Mouse (Mus musculus) heart, embryonic 15.5 days (tissue): ENCODE measurements around the gene Brwd1. TPM values are rescaled to one million over a fixed set of nuclear protein-coding genes. Genes with fewer than 3 reads are reported as not detected.
"Not testable (repeated sequence)": the region's sequence is repeated elsewhere in the genome, so short reads cannot be mapped to it uniquely, and the experiment has no call there.

Experiments used
- ATAC-seq: fragments of 200-750 bp; cut with Nextera tagmentation; replicated peaks from 2 replicates; pipeline ENCODE4 v1.8.0; 2017; ENCODE audit warnings: low read depth, moderate TSS enrichment; ENCODE audit not compliant: insufficient number of reproducible peaks, insufficient read depth, low FRiP score
- H3K27ac ChIP-seq: fragments of 300-500 bp; sonication (generic); 2 replicates; pipeline ENCODE4 v1.5.1; 2015; ENCODE audit warnings: mild to moderate bottlenecking, inconsistent platforms
- H3K27me3 ChIP-seq: fragments of 300-500 bp; sonication (generic); 2 replicates; pipeline ENCODE4 v1.6.1; 2015; ENCODE audit warnings: inconsistent platforms
- H3K36me3 ChIP-seq: fragments of 300-500 bp; sonication (generic); 2 replicates; pipeline ENCODE4 v1.6.1; 2015; ENCODE audit warnings: mild to moderate bottlenecking, inconsistent platforms
- H3K4me1 ChIP-seq: fragments of 300-500 bp; sonication (generic); replicated peaks from 2 replicates; pipeline ENCODE4 v1.6.1; 2015; ENCODE audit warnings: inconsistent platforms
- H3K4me2 ChIP-seq: fragments of 300-500 bp; sonication (generic); 2 replicates; pipeline ENCODE4 v1.6.1; 2015; ENCODE audit warnings: inconsistent platforms, mild to moderate bottlenecking, moderate library complexity
- H3K4me3 ChIP-seq: fragments of 300-500 bp; sonication (generic); 2 replicates; pipeline ENCODE4 v1.5.1; 2015; ENCODE audit warnings: mild to moderate bottlenecking, inconsistent platforms
- H3K9ac ChIP-seq: fragments of 300-500 bp; sonication (generic); 2 replicates; pipeline ENCODE4 v1.6.1; 2015; ENCODE audit warnings: mild to moderate bottlenecking, inconsistent platforms
- H3K9me3 ChIP-seq: fragments of 300-500 bp; sonication (generic); replicated peaks from 2 replicates; pipeline ENCODE4 v1.6.1; 2016; ENCODE audit warnings: inconsistent platforms
- WGBS: fragments of 180-500 bp; shearing (Covaris S2); methylation state at CpG from one replicate; pipeline ENCODE4 v1.1.7; 2015; ENCODE audit warnings: mixed read lengths; 5-methylcytosine and 5-hydroxymethylcytosine counted together
- polyA plus RNA-seq: library from polyadenylated mRNA; unstranded; fragments of >200 nt; fragmentation: Nextera tagmentation; extraction: Ambion mirVana; gene quantifications from 2 replicates; pipeline ENCODE4 v1.2.1, GENCODE M21; 2015

Gene Brwd1
- polyA plus RNA-seq, 1 experiment from 2014 or later = 63.6 TPM

DNA sequence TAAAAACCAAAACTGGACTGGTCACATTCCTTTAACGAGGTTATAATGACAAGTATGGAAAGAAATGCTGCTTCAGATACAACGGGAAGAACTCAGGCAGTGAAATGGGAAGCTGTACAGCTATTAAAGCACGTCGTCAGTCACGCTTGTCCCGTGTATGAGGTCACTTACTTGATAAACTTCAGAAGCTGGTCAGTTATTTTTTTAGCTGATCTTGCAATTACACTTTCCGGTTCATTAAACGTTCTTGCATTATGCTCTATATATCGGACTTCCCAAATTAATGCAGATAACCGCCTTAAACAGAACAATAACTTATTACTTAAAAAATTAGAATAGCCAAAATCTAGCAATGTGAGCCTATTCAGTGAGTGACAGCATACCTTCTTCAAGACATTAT is 61.3 kb downstream of the Brwd1 start:
- no peaks in the 10 kb centered on the region for H3K9me3 ChIP-seq
- peaks cover 89% of the 10 kb centered on the region for H3K36me3 ChIP-seq
- H3K4me1 ChIP-seq = no peaks in the 10 kb centered on the region
- 83% methylated on average over 10 of the region's 10 CpGs for WGBS
- H3K27me3 ChIP-seq = no peaks in the 10 kb centered on the region
- H3K27ac ChIP-seq = no peak overlapping the region
- no peak overlapping the region for H3K4me2 ChIP-seq
- H3K9ac ChIP-seq = no peak overlapping the region
- H3K4me3 ChIP-seq = no peak overlapping the region
- ATAC-seq = no peak

GRCm38 (mm10) chr16:96009124-96009523 is 73.2 kb downstream of the Brwd1 start:
- peaks cover 24% of the 10 kb centered on the region for H3K36me3 ChIP-seq
- not testable (repeated sequence) for H3K9ac ChIP-seq, H3K27me3 ChIP-seq, H3K9me3 ChIP-seq, H3K27ac ChIP-seq, H3K4me1 ChIP-seq, H3K4me2 ChIP-seq, H3K4me3 ChIP-seq, ATAC-seq
- no CpG with 5 or more reads among the region's 10 CpGs for WGBS

GRCm38 (mm10) chr16:96004278-96004677 is 78.0 kb downstream of the Brwd1 start:
- not testable (repeated sequence) for H3K27ac ChIP-seq, H3K4me3 ChIP-seq, ATAC-seq, H3K9me3 ChIP-seq, H3K27me3 ChIP-seq, H3K4me1 ChIP-seq, H3K4me2 ChIP-seq, H3K9ac ChIP-seq
- no CpG with 5 or more reads among the region's 10 CpGs for WGBS
- H3K36me3 ChIP-seq = peaks cover 36% of the 10 kb centered on the region

DNA sequence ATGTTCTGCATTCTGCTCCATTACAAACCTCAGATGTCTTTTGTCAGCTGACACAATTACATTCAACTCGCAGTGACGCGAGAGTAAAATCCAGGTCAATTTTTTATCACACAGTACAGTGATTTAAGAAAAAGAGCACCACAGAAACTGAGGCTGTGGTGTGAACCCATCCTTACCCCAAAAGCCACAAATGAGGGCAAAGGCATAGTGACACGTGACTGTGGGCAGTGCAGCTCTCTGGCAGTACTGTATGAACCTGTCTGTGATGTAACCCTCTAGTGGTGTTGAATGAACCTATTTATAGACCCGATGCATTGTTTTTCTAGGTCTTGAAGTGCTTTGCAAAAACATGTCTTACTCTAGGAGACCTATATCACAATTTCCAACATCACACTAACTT is 83.0 kb downstream of the Brwd1 start:
- peak; percentile 70; the same call in 1 of the 2 replicates for ATAC-seq
- H3K36me3 ChIP-seq = peaks cover 49% of the 10 kb centered on the region
- H3K4me1 ChIP-seq = no peaks in the 10 kb centered on the region; the same call in 1 of the 2 replicates
- no peak overlapping the region for H3K4me3 ChIP-seq
- no peak overlapping the region for H3K27ac ChIP-seq
- H3K9me3 ChIP-seq = no peaks in the 10 kb centered on the region
- no peak overlapping the region for H3K4me2 ChIP-seq
- H3K9ac ChIP-seq = no peak overlapping the region
- 60% methylated on average over 5 of the region's 5 CpGs for WGBS
- H3K27me3 ChIP-seq = no peaks in the 10 kb centered on the region

GRCm38 (mm10) chr16:95996156-95996555 is 86.2 kb downstream of the Brwd1 start:
- ATAC-seq = no peak
- Histone ChIP-seq H3K27ac (no peak overlapping the region), H3K4me2 (no peak overlapping the region), H3K4me1 (peaks cover 5% of the 10 kb centered on the region; the same call in 1 of the 2 replicates), H3K36me3 (peaks cover 40% of the 10 kb centered on the region), H3K9me3 (no peaks in the 10 kb centered on the region), H3K27me3 (no peaks in the 10 kb centered on the region), H3K9ac (no peak overlapping the region), H3K4me3 (no peak overlapping the region)
- 79% methylated on average over 7 of the region's 7 CpGs for WGBS

DNA sequence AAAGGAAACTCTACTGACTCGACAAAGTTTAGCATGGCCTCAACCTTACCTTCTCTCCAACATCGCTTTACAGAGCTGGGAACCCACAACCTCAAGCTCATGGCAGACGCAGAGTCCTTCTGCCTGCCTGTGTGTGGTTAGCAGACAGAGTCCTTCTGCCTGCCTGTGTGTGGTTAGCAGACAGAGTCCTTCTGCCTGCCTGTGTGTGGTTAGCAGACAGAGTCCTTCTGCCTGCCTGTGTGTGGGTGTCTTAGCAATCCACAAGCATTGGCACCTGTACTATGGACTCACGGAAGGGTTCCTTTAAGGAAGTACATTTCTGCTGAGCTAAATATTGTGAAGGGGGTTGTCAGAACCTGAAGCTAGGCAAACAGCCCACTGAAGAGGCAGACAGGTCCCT is 87.8 kb downstream of the Brwd1 start:
- Histone ChIP-seq H3K36me3 (peaks cover 30% of the 10 kb centered on the region; the same call in 1 of the 2 replicates), H3K4me1 (peaks cover 11% of the 10 kb centered on the region)
- H3K4me2 ChIP-seq, H3K9ac ChIP-seq, H3K9me3 ChIP-seq, H3K4me3 ChIP-seq, H3K27ac ChIP-seq, H3K27me3 ChIP-seq, ATAC-seq: not testable (repeated sequence)
- WGBS = 79% methylated on average over 4 of the region's 4 CpGs

- H3K27me3 ChIP-seq = no peaks in the 10 kb centered on the region
- H3K36me3 ChIP-seq = peaks cover 23% of the 10 kb centered on the region; the same call in 1 of the 2 replicates
- H3K9ac ChIP-seq = no peak overlapping the region
- H3K9me3 ChIP-seq = no peaks in the 10 kb centered on the region
- H3K4me2 ChIP-seq = no peak overlapping the region
- ATAC-seq = no peak
- no peak overlapping the region for H3K4me3 ChIP-seq
- H3K27ac ChIP-seq = no peak overlapping the region
- H3K4me1 ChIP-seq = peaks cover 11% of the 10 kb centered on the region
- 64% methylated on average over 5 of the region's 5 CpGs for WGBS
Measured at GRCm38 (mm10) chr16:95992596-95992995, 89.7 kb downstream of the Brwd1 start.

DNA sequence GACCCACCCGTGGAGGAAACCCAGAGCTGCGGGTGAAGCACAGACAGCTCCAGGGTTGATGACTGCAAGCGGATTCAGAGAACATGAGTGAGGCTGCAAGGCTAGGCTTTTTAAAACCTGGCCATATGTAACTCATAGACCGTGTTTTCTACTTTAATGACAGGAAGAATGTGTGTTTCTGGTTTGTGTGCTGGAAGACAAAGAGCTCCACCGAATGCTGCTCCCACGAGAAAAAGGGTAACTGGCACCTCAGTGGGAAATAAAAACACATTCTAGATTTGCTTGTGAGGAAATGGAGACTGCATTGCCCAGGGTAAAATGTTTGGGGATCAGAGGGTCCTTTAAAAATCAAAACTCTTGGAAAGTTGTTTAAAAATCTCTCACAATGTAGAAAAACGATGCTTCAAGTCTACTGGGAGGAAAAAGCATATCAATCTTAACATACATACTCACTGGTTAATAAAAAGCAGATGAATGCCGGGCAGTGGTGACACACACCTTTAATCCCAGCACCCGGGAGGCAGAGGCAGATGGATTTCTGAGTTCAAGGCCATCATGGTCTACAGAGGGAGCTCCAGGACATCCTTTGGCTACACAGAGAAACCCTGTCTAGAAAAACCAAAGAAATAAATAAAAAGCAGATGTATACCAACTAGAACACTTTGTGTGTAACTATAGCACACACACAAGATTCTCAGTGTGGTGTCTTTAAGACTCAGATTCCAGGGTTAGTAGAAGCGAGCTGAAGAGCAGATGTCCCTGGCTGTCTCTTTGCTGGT is 91.0 kb downstream of the Brwd1 start:
- Histone ChIP-seq H3K27ac (peak overlapping the region; percentile 86), H3K36me3 (peaks cover 26% of the 10 kb centered on the region; the same call in 1 of the 2 replicates), H3K4me2 (peak overlapping the region; percentile 72), H3K27me3 (no peaks in the 10 kb centered on the region), H3K9me3 (no peaks in the 10 kb centered on the region), H3K4me1 (peaks cover 11% of the 10 kb centered on the region), H3K4me3 (peak overlapping the region; percentile 75), H3K9ac (peak overlapping the region; percentile 73)
- no peak for ATAC-seq
- WGBS = 8% methylated on average over 10 of the region's 10 CpGs

- Histone ChIP-seq H3K4me2 (peak within 1 kb of the TSS; percentile 72), H3K9me3 (no peaks in the 10 kb centered on the region), H3K4me1 (peaks cover 11% of the 10 kb centered on the region), H3K9ac (peak within 1 kb of the TSS; percentile 73), H3K36me3 (peaks cover 27% of the 10 kb centered on the region; the same call in 1 of the 2 replicates), H3K4me3 (peak within 1 kb of the TSS; percentile 75), H3K27ac (peak within 1 kb of the TSS; percentile 88), H3K27me3 (no peaks in the 10 kb centered on the region)
- ATAC-seq = peak; percentile 95
- under 1% methylated on average over 62 of the region's 62 CpGs for WGBS
Measured at GRCm38 (mm10) chr16:95990462-95991121, 91.7 kb downstream of the Brwd1 start, which contains the start of gene Psmg1. TSS of gene Psmg1 (minus strand) at chr16:95990960.

DNA sequence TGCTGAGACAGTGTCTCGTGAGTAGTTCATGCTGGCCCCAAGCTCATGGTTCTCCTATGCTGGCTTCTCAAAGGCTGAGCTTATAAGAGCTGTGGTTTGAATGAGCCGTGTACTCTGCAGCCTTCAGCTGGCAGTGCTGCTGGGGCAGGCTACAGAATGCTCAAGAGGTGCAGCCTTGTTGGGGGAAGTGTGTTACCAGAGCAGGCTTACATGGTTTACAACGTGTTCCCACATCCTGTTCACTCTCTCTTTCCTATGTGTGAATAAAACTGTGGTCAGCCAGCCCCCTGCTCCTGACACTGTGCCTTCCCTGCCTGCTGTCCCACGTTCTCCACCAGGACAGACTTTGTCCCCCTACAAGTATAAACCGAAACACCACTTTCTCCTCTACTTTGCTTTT is 97.4 kb downstream of the Brwd1 start:
- no peak for ATAC-seq
- Histone ChIP-seq H3K4me2 (no peak overlapping the region), H3K9me3 (no peaks in the 10 kb centered on the region), H3K4me3 (no peak overlapping the region), H3K27ac (no peak overlapping the region), H3K4me1 (peaks cover 2% of the 10 kb centered on the region), H3K36me3 (peaks cover 44% of the 10 kb centered on the region), H3K27me3 (no peaks in the 10 kb centered on the region), H3K9ac (no peak overlapping the region)
- WGBS = 74% methylated on average over 5 of the region's 5 CpGs

DNA sequence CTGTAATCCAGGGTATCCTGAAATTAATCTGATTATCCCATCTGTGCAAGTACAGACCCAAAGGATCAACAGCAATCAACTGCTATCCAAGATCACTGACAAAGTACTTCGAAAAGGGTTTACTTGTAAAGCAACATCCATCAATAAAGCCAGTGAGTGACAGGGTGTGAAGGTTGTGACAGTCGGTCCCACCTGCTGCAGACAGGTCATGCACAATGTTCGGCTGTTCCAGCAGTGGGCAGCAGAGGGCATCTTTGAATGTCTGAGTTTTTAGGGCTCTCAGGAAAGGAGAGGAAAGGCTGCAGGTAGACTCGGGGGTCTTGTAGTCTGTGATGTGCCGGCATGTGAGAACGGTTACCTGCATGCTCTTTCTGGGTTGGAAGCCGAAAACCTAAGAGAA is 98.7 kb downstream of the Brwd1 start:
- Histone ChIP-seq H3K27me3 (no peaks in the 10 kb centered on the region), H3K27ac (no peak overlapping the region), H3K4me3 (no peak overlapping the region), H3K9me3 (no peaks in the 10 kb centered on the region), H3K4me1 (no peaks in the 10 kb centered on the region), H3K4me2 (no peak overlapping the region), H3K36me3 (peaks cover 46% of the 10 kb centered on the region), H3K9ac (no peak overlapping the region)
- ATAC-seq = no peak
- WGBS = 75% methylated on average over 7 of the region's 7 CpGs
